Mouse (Mus musculus): Measurements from ENCODE around the gene Sh3bp5. TPM values are rescaled to one million over a fixed set of nuclear protein-coding genes. Genes with fewer than 3 reads are reported as not detected.

The Sh3bp5 gene
- polyA plus RNA-seq, 1 experiment from 2014 or later = 14.3 TPM

GRCm38 (mm10) chr14:31400896-31401295 lies 35.0 kb downstream of the Sh3bp5 start:
- Histone ChIP-seq H3K9ac (ENCODE audit: low read depth, low read length) (no peak overlapping the region), H3K9me3 (ENCODE audit: control insufficient read depth, low read length) (no peaks in the 10 kb centered on the region), H3K27me3 (ENCODE audit: control insufficient read depth, insufficient read depth, low read length) (no peaks in the 10 kb centered on the region), H3K27ac (ENCODE audit: low read depth, low read length) (no peak overlapping the region), H3K4me3 (ENCODE audit: low read length) (no peak overlapping the region), H3K4me1 (ENCODE audit: control insufficient read depth, insufficient read depth, low read length) (peaks cover 20% of the 10 kb centered on the region), H3K36me3 (ENCODE audit: control insufficient read depth, insufficient read depth, low read length) (no peaks in the 10 kb centered on the region), H3K4me2 (replicated peaks; ENCODE audit: low read depth, low read length) (no peak overlapping the region)
- 63% methylated on average over 11 of the region's 11 CpGs for WGBS
- no peak for ATAC-seq (ENCODE audit: low FRiP score, low TSS enrichment)

- Histone ChIP-seq H3K9ac (ENCODE audit: low read depth, low read length) (no peak overlapping the region), H3K4me3 (ENCODE audit: low read length) (no peak overlapping the region), H3K27me3 (ENCODE audit: control insufficient read depth, insufficient read depth, low read length) (no peaks in the 10 kb centered on the region), H3K9me3 (ENCODE audit: control insufficient read depth, low read length) (peaks cover 4% of the 10 kb centered on the region; the same call in 1 of the 2 replicates), H3K36me3 (ENCODE audit: control insufficient read depth, insufficient read depth, low read length) (no peaks in the 10 kb centered on the region), H3K27ac (ENCODE audit: low read depth, low read length) (no peak overlapping the region), H3K4me2 (replicated peaks; ENCODE audit: low read depth, low read length) (no peak overlapping the region), H3K4me1 (ENCODE audit: control insufficient read depth, insufficient read depth, low read length) (peaks cover 19% of the 10 kb centered on the region)
- no peak for ATAC-seq (ENCODE audit: low FRiP score, low TSS enrichment)
- WGBS = 68% methylated on average over 7 of the region's 7 CpGs
Measured at GRCm38 (mm10) chr14:31400246-31400645, 35.6 kb downstream of the Sh3bp5 start.

GRCm38 (mm10) chr14:31399271-31399670 lies 36.6 kb downstream of the Sh3bp5 start:
- Histone ChIP-seq H3K9ac (ENCODE audit: low read depth, low read length) (no peak overlapping the region), H3K9me3 (ENCODE audit: control insufficient read depth, low read length) (peaks cover 6% of the 10 kb centered on the region; the same call in 1 of the 2 replicates), H3K4me2 (replicated peaks; ENCODE audit: low read depth, low read length) (no peak overlapping the region), H3K4me3 (ENCODE audit: low read length) (no peak overlapping the region), H3K4me1 (ENCODE audit: control insufficient read depth, insufficient read depth, low read length) (peaks cover 18% of the 10 kb centered on the region), H3K36me3 (ENCODE audit: control insufficient read depth, insufficient read depth, low read length) (no peaks in the 10 kb centered on the region), H3K27ac (ENCODE audit: low read depth, low read length) (no peak overlapping the region), H3K27me3 (ENCODE audit: control insufficient read depth, insufficient read depth, low read length) (no peaks in the 10 kb centered on the region)
- no peak for ATAC-seq (ENCODE audit: low FRiP score, low TSS enrichment)
- 89% methylated on average over 3 of the region's 3 CpGs for WGBS

GRCm38 (mm10) chr14:31398819-31399218 lies 37.1 kb downstream of the Sh3bp5 start:
- ATAC-seq (ENCODE audit: low FRiP score, low TSS enrichment) = no peak
- Histone ChIP-seq H3K4me3 (ENCODE audit: low read length) (no peak overlapping the region), H3K27ac (ENCODE audit: low read depth, low read length) (no peak overlapping the region), H3K36me3 (ENCODE audit: control insufficient read depth, insufficient read depth, low read length) (no peaks in the 10 kb centered on the region), H3K4me2 (replicated peaks; ENCODE audit: low read depth, low read length) (no peak overlapping the region), H3K27me3 (ENCODE audit: control insufficient read depth, insufficient read depth, low read length) (no peaks in the 10 kb centered on the region), H3K9me3 (ENCODE audit: control insufficient read depth, low read length) (peaks cover 6% of the 10 kb centered on the region; the same call in 1 of the 2 replicates), H3K4me1 (ENCODE audit: control insufficient read depth, insufficient read depth, low read length) (peaks cover 18% of the 10 kb centered on the region), H3K9ac (ENCODE audit: low read depth, low read length) (no peak overlapping the region)
- 92% methylated on average over 11 of the region's 11 CpGs for WGBS

GRCm38 (mm10) chr14:31397791-31398595 lies 37.9 kb downstream of the Sh3bp5 start:
- H3K4me2 ChIP-seq (replicated peaks; ENCODE audit: low read depth, low read length) = no peak overlapping the region
- no peak overlapping the region for H3K27ac ChIP-seq (ENCODE audit: low read depth, low read length)
- no peak overlapping the region for H3K9ac ChIP-seq (ENCODE audit: low read depth, low read length)
- WGBS = 82% methylated on average over 9 of the region's 9 CpGs
- H3K27me3 ChIP-seq (ENCODE audit: control insufficient read depth, insufficient read depth, low read length) = no peaks in the 10 kb centered on the region
- peaks cover 18% of the 10 kb centered on the region for H3K4me1 ChIP-seq (ENCODE audit: control insufficient read depth, insufficient read depth, low read length)
- no peak overlapping the region for H3K4me3 ChIP-seq (ENCODE audit: low read length)
- no peak for ATAC-seq (ENCODE audit: low FRiP score, low TSS enrichment)
- H3K36me3 ChIP-seq (ENCODE audit: control insufficient read depth, insufficient read depth, low read length) = no peaks in the 10 kb centered on the region
- peaks cover 6% of the 10 kb centered on the region; the same call in 1 of the 2 replicates for H3K9me3 ChIP-seq (ENCODE audit: control insufficient read depth, low read length)

- Histone ChIP-seq H3K9me3 (ENCODE audit: control insufficient read depth, low read length) (peaks cover 6% of the 10 kb centered on the region; the same call in 1 of the 2 replicates), H3K27me3 (ENCODE audit: control insufficient read depth, insufficient read depth, low read length) (no peaks in the 10 kb centered on the region), H3K9ac (ENCODE audit: low read depth, low read length) (no peak overlapping the region), H3K27ac (ENCODE audit: low read depth, low read length) (no peak overlapping the region), H3K4me2 (replicated peaks; ENCODE audit: low read depth, low read length) (no peak overlapping the region), H3K4me3 (ENCODE audit: low read length) (no peak overlapping the region), H3K4me1 (ENCODE audit: control insufficient read depth, insufficient read depth, low read length) (peaks cover 18% of the 10 kb centered on the region), H3K36me3 (ENCODE audit: control insufficient read depth, insufficient read depth, low read length) (no peaks in the 10 kb centered on the region)
- 80% methylated on average over 12 of the region's 12 CpGs for WGBS
- ATAC-seq (ENCODE audit: low FRiP score, low TSS enrichment) = no peak
Measured at GRCm38 (mm10) chr14:31397353-31397752, 38.5 kb downstream of the Sh3bp5 start.

- H3K4me3 ChIP-seq (ENCODE audit: low read length) = no peak overlapping the region
- H3K36me3 ChIP-seq (ENCODE audit: control insufficient read depth, insufficient read depth, low read length) = no peaks in the 10 kb centered on the region
- no peak overlapping the region for H3K27ac ChIP-seq (ENCODE audit: low read depth, low read length)
- H3K4me1 ChIP-seq (ENCODE audit: control insufficient read depth, insufficient read depth, low read length) = peaks cover 12% of the 10 kb centered on the region
- no peaks in the 10 kb centered on the region for H3K27me3 ChIP-seq (ENCODE audit: control insufficient read depth, insufficient read depth, low read length)
- 89% methylated on average over 2 of the region's 2 CpGs for WGBS
- peaks cover 6% of the 10 kb centered on the region; the same call in 1 of the 2 replicates for H3K9me3 ChIP-seq (ENCODE audit: control insufficient read depth, low read length)
- H3K9ac ChIP-seq (ENCODE audit: low read depth, low read length) = no peak overlapping the region
- no peak for ATAC-seq (ENCODE audit: low FRiP score, low TSS enrichment)
- no peak overlapping the region for H3K4me2 ChIP-seq (replicated peaks; ENCODE audit: low read depth, low read length)
Measured at GRCm38 (mm10) chr14:31396428-31396827, 39.5 kb downstream of the Sh3bp5 start.

- H3K4me2 ChIP-seq (replicated peaks; ENCODE audit: low read depth, low read length) = no peak overlapping the region
- H3K9ac ChIP-seq (ENCODE audit: low read depth, low read length) = no peak overlapping the region
- H3K27me3 ChIP-seq (ENCODE audit: control insufficient read depth, insufficient read depth, low read length) = no peaks in the 10 kb centered on the region
- peaks cover 5% of the 10 kb centered on the region for H3K4me1 ChIP-seq (ENCODE audit: control insufficient read depth, insufficient read depth, low read length)
- H3K27ac ChIP-seq (ENCODE audit: low read depth, low read length) = no peak overlapping the region
- 96% methylated on average over 7 of the region's 7 CpGs for WGBS
- no peak for ATAC-seq (ENCODE audit: low FRiP score, low TSS enrichment)
- H3K4me3 ChIP-seq (ENCODE audit: low read length) = no peak overlapping the region
- H3K9me3 ChIP-seq (ENCODE audit: control insufficient read depth, low read length) = peaks cover 6% of the 10 kb centered on the region; the same call in 1 of the 2 replicates
- no peaks in the 10 kb centered on the region for H3K36me3 ChIP-seq (ENCODE audit: control insufficient read depth, insufficient read depth, low read length)
Measured at GRCm38 (mm10) chr14:31395629-31396199, 40.2 kb downstream of the Sh3bp5 start.
